Mouse (Mus musculus): Measurements from ENCODE around the gene Fam124a.
"Not testable (repeated sequence)": the region's sequence is repeated elsewhere in the genome, so short reads cannot be mapped to it uniquely, and the experiment has no call there.

Fam124a gene

GRCm38 (mm10) chr14:62575862-62576261, 20.3 kb downstream of the Fam124a start:
- no peak for DNase-seq

- DNase-seq, result no peak
Measured at GRCm38 (mm10) chr14:62580945-62581344, 25.4 kb downstream of the Fam124a start.

- DNase-seq, result no peak
Measured at GRCm38 (mm10) chr14:62581768-62582167, 26.2 kb downstream of the Fam124a start.

GRCm38 (mm10) chr14:62584637-62585036, 29.1 kb downstream of the Fam124a start:
- no peak for DNase-seq

- DNase-seq, result no peak
Measured at GRCm38 (mm10) chr14:62585338-62585737, 29.8 kb downstream of the Fam124a start.

- no peak for DNase-seq
Measured at GRCm38 (mm10) chr14:62600109-62600522, 44.6 kb downstream of the Fam124a start.

GRCm38 (mm10) chr14:62602271-62602670, 46.7 kb downstream of the Fam124a start:
- DNase-seq, result peak; percentile 33

- no peak for DNase-seq
Measured at GRCm38 (mm10) chr14:62602869-62603268, 47.3 kb downstream of the Fam124a start.

- no peak for DNase-seq
Measured at GRCm38 (mm10) chr14:62607791-62608196, 52.3 kb downstream of the Fam124a start.

- DNase-seq, result no peak
Measured at GRCm38 (mm10) chr14:62609904-62610303, 54.4 kb downstream of the Fam124a start.

GRCm38 (mm10) chr14:62622393-62622792, 66.9 kb downstream of the Fam124a start:
- DNase-seq, result no peak

- DNase-seq, result no peak
Measured at GRCm38 (mm10) chr14:62627951-62628350, 72.4 kb downstream of the Fam124a start.

- DNase-seq, result no peak
Measured at GRCm38 (mm10) chr14:62637436-62638344, 82.2 kb downstream of the Fam124a start.

GRCm38 (mm10) chr14:62638345-62638702, 82.8 kb downstream of the Fam124a start:
- no peak for DNase-seq

GRCm38 (mm10) chr14:62639111-62639510, 83.6 kb downstream of the Fam124a start:
- DNase-seq, result peak; percentile 13

- DNase-seq, result no peak
Measured at GRCm38 (mm10) chr14:62639551-62639950, 84.0 kb downstream of the Fam124a start.

GRCm38 (mm10) chr14:62640396-62640795, 84.9 kb downstream of the Fam124a start:
- DNase-seq, result no peak

- DNase-seq, result not testable (repeated sequence)
Measured at GRCm38 (mm10) chr14:62642368-62642767, 86.8 kb downstream of the Fam124a start.

GRCm38 (mm10) chr14:62648405-62648804, 92.9 kb downstream of the Fam124a start:
- DNase-seq, result no peak

GRCm38 (mm10) chr14:62650376-62650775, 94.8 kb downstream of the Fam124a start:
- no peak for DNase-seq

GRCm38 (mm10) chr14:62651771-62652170, 96.2 kb downstream of the Fam124a start:
- DNase-seq, result no peak

- no peak for DNase-seq
Measured at GRCm38 (mm10) chr14:62655996-62656395, 100.5 kb downstream of the Fam124a start.

- DNase-seq, result no peak
Measured at GRCm38 (mm10) chr14:62657469-62657868, 101.9 kb downstream of the Fam124a start.

Measured in kidney, postnatal 14 days (tissue).